Mouse (Mus musculus) spleen, embryonic (tissue): ENCODE results near the gene Clic6.
"Not testable (repeated sequence)": the region's sequence is repeated elsewhere in the genome, so short reads cannot be mapped to it uniquely, and the experiment has no call there.

Source experiments
- CTCF ChIA-PET: fragments of 350-600 bp; sonication (Branson Sonifier 250); formaldehyde crosslinking; loops from one replicate; lab custom pipeline; 2022; lab: Charles Lee

Clic6 gene

DNA sequence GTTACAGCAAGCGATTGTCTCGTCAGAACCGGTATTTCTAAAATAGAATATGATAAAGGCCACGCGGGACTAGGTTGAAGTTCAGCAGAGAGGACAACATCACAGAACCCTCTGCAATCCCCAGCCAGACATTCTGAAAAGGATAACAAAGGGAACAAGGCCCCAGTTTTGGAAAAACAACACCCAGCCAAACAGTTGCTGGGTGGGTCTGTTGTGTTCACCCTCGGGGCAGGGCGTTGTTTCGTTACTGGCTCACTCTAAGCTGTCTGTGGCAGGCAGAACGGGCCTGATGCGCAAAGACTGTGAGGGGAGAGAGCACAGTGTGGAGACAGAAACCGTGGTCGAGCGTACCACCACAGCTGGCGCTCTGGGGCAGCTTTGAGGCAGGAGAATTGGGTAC, 17.1 kb upstream of the Clic6 start:
- CTCF ChIA-PET, result no interaction called here

DNA sequence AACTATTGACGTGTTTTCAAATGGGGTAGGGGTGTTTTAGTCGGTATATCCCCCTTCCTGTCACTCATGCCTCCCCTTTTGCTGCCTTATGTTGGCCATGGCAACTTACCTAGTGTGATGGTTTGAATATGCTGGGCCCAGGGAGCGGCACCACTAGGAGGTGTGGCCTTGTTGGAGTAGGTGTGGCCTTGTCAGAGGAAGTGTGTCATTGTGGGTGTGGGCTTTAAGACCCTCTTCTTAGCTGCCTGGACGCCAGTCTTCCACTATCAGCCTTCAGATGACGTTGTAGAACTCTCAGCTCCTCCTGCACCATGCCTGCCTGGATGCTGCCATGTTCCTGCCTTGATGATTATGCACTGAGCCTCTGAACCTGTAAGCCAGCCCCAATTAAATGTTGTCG, 14.8 kb upstream of the Clic6 start, which contains the start of gene Rcan1:
Gene Rcan1, minus strand, starts transcription at position 162 of the 400 bp plus-strand sequence.
- CTCF ChIA-PET, result interaction anchor here (0.6 kb wide), 1 partner anchor 1455 kb away, joined by 19 read pairs; no protein-coding TSS in a partner anchor

DNA sequence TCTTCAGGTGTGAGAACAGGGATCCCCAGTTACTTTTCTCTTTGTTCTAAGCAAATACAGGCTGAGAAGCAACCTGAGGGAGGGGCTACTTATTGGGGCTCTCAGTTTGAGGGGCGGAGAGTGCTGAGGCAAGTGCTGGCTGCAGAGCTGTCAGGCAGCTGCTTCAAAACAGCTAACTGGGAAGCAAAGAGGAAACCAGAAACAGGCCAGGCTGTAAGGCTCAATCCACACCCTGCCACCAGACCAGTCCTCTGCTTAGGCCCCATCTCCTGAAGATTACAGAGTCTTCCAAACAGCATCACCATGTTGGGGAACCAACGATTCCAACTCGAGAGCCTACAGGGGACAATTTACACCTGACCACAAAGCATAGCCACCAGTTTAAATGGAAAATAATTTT, 12.6 kb upstream of the Clic6 start:
- CTCF ChIA-PET, result no interaction called here

DNA sequence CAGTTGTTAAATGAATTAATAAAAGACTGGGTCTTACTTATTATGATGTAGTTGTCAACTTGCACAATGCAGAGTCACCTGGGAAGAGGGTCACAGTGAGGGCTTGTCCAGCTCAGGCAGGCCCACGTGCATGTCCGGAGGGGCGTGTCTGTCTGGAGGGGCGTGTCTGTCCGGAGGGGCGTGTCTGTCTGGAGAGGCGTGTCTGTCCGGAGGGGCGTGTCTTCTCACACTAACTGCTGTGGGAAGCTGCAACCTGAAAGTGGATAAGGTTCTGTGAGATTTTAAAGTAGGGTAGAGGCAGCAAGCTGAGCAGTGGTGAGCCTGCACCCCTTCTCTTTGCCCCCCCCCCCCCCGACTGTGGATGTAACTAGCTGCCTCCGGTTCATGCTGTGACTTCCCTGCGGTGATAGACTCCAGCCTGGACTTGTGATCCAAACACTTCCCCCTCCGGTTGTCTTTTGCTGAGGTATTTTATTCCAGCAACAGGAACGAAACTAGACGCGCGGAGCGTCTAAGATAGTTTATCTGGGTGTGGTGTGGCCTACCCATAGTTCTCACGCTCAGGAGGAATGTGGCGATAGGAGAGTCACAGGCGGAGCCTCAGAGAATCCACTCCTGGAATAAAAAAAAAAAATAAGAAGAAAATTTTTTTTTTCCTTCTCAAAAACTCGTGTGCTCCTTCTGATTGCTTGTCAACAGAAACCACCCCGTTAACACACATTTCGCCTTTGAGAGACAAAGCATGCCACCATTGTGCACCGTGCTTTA, 10.3 kb upstream of the Clic6 start:
- CTCF ChIA-PET, result no interaction called here

DNA sequence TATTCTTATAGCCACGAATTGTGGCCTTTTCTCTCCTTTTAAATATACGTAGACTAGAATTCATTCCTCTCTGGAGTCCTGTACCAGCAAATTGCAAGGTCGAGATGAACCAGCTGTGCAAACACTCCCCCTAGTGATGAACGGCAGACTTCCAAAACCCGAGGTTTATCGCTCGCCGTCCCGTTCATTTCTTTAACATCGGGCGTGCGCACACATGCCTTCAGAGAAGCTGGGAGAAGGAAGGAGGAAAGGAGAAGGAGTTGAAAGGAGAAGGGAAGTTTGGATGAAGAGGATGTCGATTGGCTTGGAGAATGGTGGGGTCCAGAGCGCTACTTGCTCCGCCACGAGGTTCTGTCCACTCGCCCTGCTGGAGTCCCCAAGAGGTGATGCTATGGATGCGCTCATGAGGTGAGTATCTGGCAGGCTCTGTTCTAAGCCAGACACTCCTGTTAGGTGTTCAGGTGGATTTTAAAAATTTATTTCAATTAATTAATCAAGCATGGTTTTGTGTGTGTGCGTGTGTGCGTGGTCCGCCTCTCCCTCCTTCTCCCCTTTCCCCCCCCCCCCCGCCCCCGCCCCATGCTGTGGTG, 6.9 kb upstream of the Clic6 start:
- CTCF ChIA-PET, result no interaction called here

DNA sequence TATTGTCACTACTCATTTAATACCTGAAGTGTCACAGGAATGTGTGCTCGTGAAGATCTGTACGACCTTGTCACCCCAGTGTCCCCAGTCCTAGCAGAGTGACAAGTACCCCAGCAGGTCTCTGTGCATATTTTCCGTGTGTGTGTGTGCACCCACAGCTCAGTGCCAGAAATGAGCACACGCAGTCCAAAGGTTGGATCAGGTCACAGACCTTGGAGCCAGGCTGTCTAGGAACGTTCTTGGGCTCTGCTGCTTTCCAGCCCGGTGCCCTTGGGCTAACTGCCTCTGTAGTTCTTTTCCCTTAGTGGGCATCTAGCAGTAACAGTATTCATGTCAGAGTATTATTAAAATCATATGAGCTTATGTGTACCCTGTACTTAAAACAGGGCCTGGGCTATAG, 1.6 kb downstream of the Clic6 start:
- CTCF ChIA-PET, result no interaction called here

DNA sequence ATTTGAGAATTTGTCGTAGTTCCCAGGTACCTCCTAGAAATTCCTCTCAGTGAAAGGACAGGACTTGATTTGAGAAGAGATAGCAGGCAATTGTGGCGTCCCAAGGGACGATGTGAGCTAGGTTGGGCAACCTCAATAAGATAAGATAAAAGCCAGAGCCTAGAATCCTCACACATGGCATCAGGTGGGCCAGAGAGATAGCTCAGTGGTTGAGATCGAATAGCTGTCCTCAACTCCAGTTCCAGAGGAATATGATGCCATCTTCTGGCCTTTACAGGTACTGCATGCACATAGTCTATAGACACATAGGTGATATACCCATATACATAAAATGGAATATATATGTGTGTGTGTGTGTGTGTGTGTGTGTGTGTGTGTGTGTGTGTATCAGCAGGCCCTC, 2.0 kb downstream of the Clic6 start:
- CTCF ChIA-PET, result no interaction called here

DNA sequence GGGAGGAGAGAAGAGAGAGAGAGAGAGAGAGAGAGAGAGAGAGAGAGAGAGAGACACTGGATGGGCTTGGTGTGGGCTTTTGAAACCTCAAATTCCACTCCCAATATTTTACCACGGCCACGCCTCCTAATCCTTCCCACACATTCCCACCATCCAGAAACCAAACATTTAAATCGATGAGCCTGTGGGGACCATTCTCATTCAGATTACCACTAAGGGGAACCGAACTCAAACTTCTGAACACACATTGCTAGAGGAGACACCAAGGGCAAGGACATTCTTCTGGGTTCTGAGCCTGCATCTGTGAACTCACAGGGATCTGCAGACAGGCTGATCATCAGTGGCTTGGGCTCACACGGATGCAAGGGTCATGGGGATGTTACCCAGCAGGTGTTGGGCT, 2.9 kb downstream of the Clic6 start:
- CTCF ChIA-PET, result no interaction called here

DNA sequence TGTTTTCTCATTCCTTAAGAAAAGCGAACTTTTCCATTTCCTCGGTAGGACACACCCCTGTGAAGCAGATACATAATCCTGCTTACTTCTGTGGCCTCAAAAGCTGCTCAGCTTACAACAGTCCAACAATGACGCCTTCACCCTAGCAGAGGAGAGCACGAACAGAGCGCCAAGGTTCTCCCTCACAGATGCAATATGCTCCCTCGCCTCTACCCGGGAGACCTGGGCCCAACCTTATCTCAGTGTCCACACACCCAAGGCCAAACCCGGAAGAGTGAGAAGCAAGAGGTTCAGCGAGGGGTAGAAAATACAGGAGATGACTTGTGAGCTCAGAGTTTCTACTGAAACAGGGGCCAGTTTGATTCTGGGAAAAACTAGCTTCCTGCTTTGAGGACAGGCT, 3.8 kb downstream of the Clic6 start:
- CTCF ChIA-PET, result no interaction called here

DNA sequence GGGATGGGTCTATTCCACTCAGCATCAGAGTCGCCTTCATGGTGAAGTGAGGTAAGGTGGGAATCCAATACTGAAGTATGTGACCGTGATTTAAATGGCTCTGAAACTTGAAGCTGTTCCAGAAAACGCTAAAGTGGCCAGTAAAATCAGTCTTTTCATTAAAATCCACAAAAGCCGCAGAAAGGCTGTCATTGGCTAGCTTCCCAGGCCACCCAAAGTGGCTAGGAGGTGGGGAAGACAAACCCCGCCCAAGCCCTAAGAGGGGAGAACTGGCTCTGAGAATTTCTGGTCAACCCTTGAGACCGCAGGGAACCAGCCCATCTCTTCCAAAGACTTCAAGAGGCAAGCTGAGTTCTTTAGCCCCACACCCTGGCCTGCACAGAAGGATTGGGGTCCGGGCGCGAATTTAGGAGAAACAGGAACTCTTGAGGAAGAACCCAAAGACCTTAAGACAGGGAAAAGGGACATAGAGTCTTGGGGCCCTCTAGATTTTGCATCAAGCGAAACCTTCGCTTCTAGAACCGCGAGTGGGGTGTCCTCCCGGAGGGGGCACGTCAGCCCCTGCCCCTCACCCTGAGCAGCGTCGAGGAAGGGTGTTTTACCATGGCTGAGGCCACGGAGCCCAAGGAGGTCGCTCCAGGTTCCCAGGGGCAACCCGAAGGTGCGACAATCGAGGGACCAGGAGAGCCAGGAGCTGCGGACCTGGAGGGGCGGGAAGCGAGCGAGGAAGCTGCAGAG, 12.5 kb downstream of the Clic6 start:
- CTCF ChIA-PET, result no interaction called here

DNA sequence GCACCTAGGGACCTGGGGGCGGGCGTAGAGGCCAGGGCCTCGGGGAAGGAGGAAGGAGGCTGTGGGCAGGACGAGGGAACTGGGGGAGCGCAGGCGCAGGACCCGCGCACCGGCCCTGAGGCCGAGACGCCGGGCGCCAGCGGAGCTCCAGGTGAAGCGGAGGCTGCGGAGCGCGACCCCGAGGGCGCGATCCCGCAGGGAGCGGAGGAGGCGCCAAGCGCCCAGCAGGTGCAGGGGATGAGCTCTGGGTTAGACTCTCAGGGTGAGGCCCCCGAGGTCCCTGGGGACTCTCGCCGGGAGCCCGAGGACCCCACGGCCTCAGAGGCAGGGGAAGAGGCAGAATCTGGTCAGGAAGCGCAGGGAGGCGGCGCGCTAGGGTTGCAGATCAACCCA, 13.0 kb downstream of the Clic6 start:
- CTCF ChIA-PET, result no interaction called here

DNA sequence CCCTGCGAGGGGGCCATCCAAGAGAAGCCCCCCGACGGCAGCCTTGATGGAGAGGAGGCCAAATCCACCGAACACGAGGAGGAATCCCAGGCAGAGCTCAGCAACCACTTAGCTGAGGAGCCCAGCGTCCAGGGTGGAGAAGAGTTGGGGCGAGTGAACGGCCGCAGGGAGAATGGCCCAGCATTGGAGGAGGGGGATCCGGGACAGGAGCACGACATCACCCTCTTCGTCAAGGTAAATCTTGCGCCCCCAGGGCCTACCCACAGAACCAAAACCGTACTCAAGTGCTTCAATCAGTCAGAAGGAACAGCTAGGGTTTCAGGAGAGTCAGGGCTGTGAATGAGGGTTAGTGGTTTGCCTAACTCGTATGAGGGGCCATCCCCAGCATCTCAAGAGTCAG, 13.8 kb downstream of the Clic6 start:
- CTCF ChIA-PET, result no interaction called here

DNA sequence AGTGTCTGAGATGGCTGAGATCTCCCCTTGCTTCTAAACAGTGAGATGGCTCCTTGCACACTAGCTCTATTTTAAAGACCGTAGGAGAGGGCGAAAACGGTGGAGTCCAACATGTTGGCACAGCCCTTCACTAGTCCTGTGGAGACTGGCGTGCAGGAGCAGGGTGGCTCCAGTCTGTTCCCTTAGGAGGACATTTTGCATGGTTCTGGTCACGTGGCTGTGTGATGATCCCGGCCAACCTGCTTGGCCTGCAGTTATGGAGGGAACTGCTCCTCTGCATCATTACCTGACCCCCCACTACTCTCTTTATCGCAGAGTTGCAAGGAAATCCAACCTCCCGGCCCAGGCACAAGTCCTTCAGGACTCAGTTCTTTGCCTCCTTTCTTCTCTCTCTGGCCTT, 15.0 kb downstream of the Clic6 start:
- CTCF ChIA-PET, result no interaction called here

DNA sequence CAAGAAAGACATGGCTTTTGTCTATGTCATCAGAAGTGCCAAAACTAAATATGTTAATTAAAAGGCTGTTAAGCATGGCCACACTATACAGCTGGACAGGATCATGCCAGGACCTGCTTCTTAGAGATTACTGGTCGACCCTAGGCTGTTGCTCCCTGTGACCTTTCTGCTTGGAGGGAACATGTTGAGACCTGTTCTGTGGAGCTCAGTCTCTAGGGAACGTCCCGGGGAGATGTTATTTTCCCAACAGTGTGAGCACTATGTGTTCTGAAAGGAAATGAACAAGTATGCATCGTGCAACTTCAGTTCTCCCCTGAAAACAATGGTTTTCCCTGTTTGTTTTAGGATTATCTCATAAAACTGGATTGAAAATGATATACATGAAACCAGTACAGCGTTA, 17.6 kb downstream of the Clic6 start:
- CTCF ChIA-PET, result no interaction called here

DNA sequence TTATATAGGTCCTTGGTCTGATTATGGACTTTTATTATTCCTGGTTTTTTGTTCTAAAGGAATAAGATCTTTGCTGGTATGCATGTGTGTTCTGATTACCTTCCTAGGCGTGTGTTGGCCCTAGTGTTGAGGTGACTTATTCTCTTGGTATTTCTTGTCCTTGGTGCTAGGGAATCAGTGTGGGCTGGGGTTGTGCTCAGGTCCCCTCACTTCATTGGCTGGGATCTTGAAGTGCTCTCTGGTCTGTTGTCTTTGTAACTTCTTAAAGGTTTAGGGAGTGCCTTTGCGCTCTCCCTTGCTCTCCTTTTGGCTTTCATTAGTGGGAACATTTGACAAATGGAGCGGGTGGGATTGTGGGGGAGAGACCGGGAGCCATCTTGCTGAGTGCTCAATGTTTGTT, 22.0 kb downstream of the Clic6 start:
- CTCF ChIA-PET, result no interaction called here

DNA sequence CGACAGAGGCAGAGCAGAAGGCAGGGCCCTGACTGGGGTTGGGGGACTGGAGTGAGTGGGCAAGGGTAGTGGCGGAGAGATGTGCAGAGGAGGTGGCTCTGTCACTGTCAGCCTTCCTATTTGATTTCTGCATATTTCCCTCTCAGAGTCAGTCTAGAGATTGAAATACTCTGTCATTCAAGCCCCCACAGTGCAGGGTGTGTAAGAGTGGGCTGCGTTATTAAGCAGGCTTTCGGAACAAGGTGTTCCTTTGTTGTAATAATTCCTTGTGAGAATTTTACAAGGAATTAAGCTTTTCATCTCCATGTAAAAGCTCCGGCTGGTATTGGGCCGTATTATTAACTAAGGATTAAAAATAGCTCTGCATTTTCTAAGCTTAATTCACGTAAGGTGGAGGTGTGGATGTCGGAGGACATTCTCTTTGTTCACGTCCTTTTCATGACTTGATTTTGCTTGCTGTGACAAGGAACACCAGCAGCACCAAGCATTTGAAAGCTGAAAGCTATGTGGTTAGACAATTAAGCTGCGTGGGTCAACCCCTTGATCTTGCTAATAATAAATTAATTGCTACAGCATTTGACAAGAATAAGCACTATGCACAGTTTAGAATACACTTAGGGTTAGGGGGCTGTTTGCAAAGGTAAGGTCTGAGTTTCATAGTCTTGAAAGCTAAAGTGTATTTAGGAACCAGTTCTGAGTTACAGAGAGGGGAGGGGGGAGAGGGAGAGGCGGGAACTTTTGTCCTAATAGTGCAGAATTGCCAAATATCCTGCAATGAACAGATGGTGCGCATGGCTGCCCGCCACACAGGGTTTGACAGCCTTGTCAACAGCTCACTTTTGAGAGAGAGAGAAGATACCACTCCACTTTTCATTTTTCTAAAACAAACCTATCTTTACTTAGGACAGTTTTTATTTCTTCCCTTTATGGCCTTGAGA, 25.6 kb downstream of the Clic6 start:
- CTCF ChIA-PET, result no interaction called here

DNA sequence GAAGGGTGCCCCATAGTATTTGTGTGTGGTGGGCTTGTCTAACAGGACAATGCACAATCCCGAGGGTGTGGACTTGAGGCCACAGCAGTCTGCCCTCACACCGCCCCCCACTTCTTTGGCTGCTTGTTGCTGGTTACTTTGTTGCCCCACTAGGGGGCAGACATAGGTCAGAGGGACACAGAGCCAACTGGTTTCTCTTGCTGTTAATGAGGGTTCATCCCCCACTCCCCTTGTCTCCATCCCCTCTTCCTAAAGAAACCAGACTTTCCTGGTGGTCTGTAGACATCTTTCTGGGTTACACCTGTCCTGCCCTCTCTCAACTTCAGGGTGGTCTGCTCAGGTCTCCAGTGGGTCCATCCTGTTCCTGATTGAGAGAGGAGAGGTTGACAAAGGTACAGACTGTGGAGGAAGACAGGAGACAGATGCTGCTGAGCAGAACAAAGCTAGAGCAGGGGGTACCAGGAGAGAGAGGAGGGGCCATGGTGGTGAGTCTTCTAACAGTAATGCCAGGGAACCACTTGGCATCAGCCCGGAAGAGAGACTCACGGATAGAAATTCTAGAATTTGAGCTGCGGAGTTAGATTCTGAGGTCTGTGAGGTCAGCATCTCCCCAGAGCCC, 26.3 kb downstream of the Clic6 start:
- CTCF ChIA-PET, result no interaction called here

DNA sequence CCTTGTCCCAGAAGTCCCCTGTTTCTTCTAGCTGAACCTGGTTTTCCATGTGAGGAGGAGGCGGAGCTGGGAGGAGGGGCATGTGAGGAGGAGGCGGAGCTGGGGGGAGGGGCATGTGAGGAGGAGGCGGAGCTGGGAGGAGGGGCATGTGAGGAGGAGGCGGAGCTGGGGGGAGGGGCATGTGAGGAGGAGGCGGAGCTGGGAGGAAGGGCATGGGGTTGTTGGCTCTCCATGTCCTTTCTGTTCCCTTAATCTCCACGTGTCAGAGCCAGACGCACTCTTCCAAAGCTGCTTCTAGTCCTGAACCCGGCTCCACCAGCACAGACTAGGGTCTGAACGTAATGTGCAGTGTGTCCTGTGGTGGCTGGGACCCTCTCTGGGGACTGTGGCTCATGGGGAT, 29.4 kb downstream of the Clic6 start:
- CTCF ChIA-PET, result not testable (repeated sequence)

DNA sequence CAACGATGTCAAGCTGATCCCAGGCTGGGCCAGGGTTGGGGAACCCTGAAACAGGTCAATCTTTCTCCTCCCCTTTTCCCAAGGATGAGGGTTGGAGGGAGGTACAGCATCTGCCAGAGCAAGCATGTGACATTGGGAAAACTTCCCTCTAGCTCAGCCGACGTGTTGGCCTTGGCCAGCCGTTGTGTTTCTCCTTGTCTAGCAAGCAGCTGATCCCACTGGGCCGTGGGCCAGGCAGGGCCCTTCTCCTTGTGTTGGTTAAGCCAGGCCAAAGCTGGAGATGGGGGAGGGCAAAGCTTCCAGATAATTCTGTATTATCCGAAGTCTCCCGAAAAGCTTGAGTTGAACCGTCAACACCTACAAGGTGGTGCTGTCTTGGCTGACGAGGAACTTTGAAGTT, 30.6 kb downstream of the Clic6 start:
- CTCF ChIA-PET, result no interaction called here

DNA sequence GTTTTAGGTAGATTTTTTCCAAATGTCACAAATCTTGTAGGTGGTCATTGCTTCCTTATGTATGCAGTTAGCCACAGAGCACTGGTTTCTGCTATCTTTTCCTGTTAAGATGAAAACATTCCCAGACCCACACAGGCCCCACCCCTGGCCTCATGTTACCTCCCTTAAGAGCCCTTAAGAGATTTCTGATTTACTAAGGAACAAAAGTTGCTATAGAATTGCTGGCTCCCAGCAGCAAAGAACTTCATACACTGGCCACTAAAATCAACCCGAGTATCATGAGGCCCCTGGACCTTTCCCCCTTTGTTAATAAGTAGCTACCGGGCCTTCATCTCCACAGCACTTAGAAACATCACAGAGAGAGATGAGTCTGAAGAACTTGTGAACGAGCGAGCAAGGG, 33.2 kb downstream of the Clic6 start:
- CTCF ChIA-PET, result no interaction called here

DNA sequence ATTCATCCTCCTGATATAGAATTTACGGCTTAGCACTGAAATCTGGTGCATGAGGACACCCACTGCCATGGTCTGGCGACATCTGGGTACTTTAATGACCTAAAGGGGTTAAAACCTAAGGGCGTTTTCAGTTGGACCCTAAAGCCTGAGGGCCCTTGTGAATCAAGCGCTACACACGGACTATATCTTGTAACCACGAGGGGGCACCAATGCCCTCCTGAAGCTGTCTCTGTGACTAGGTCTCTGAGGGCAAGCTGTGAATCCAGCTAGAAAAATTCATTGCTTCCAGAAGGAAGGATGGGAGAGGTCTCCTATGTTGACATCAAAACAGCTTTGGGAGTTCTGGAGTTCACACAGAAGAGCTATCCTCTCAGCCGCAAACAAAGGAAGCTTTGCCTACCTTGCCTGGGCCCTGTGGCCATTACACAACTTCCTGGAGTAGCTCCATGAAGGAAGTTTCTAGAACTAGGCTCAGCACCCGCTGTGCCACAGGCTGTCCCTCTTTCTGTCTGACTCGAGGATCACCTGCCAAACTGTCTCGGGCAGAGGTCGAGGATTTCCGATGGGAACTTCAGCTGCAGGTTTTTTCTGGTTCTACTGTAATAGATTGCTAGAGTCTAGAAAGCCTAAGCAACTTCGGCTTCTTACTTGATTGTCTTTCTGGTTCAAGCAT, 34.4 kb downstream of the Clic6 start:
- CTCF ChIA-PET, result interaction anchor here (1.3 kb wide), 1 partner anchor 1024 kb away, joined by 5 read pairs; no protein-coding TSS in a partner anchor
